ENCODE assay signal across 12 mouse cellular contexts in the genomic region with DNA sequence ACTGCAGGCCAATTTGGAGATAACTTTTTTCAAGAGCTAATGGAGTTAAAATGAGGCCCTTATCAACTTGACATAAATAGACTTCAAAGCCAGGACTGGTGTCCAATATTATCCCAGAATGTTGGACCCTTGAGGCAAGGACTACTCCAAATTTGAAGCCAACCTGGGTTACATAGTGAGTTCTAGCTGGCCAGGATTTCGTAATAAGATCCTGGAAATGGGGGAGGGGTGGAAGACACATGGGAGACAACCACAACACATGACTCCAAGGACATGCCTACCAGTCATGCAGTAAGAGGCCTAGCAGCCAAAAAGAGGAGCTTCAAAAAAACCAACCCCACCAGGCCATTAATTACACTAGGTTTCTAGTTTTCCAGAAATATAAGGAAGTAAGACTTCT. TPM values are rescaled to one million over a fixed set of nuclear protein-coding genes. Genes with fewer than 3 reads are reported as not detected.
DNase-seq lines count a peak whose midpoint lies in the region; ATAC-seq and TF ChIP-seq lines count a peak whose summit lies in the region.
"Had no signal": no experiment of that assay in that cellular context is flagged by ENCODE, and none has a peak within 500 bp of the region (broad histone marks: within the 10 kb centered on the region; RNA-seq: fewer than 3 reads in every experiment).

No protein-coding gene starts in this region.

- no peak overlapping the region for H3K9ac ChIP-seq in lung, embryonic 14.5 days
- no peak overlapping the region for H3K9ac ChIP-seq in lung, postnatal 0 days (replicated peaks; ENCODE audit: low read depth)
- no peak overlapping the region for H3K9ac ChIP-seq in heart, embryonic 12.5 days
- H3K9ac ChIP-seq: forebrain, embryonic 12.5 days had no signal

- no peak overlapping the region for H3K4me2 ChIP-seq in lung, embryonic 14.5 days
- H3K4me2 ChIP-seq in lung, postnatal 0 days (replicated peaks; ENCODE audit: low read depth, low read length) = no peak overlapping the region
- no peak overlapping the region for H3K4me2 ChIP-seq in heart, embryonic 12.5 days
- no peak overlapping the region for H3K4me2 ChIP-seq in myocyte (ENCODE audit: low read depth)
- H3K4me2 ChIP-seq: forebrain, embryonic 12.5 days had no signal

- no peaks in the 10 kb centered on the region for H3K27me3 ChIP-seq in lung, embryonic 14.5 days (ENCODE audit: insufficient read depth, low read length)
- no peaks in the 10 kb centered on the region for H3K27me3 ChIP-seq in lung, postnatal 0 days (replicated peaks; ENCODE audit: insufficient read depth, low read length)
- H3K27me3 ChIP-seq in heart, embryonic 12.5 days (replicated peaks) = no peaks in the 10 kb centered on the region
- H3K27me3 ChIP-seq in myocyte (ENCODE audit: control insufficient read depth, insufficient read depth, insufficient read length) = no peaks in the 10 kb centered on the region
- H3K27me3 ChIP-seq: forebrain, embryonic 12.5 days; megakaryocyte, embryonic 14.5 days had no signal

- no peak overlapping the region for H3K4me3 ChIP-seq in lung, embryonic 14.5 days (ENCODE audit: low read depth, low read length)
- H3K4me3 ChIP-seq in lung, postnatal 0 days (ENCODE audit: low read depth, low read length) = no peak overlapping the region
- H3K4me3 ChIP-seq in heart, embryonic 12.5 days = no peak overlapping the region
- no peak overlapping the region for H3K4me3 ChIP-seq in myocyte
- H3K4me3 ChIP-seq: forebrain, embryonic 12.5 days; megakaryocyte, embryonic 14.5 days had no signal

- 60% methylated on average over 1 of the region's 1 CpGs for WGBS in lung, embryonic 14.5 days
- 61% methylated on average over 1 of the region's 1 CpGs for WGBS in lung, postnatal 0 days
- 35% methylated on average over 1 of the region's 1 CpGs for WGBS in heart, embryonic 12.5 days

- H3K9me3 ChIP-seq in lung, embryonic 14.5 days (ENCODE audit: low read depth, low read length) = no peaks in the 10 kb centered on the region
- no peaks in the 10 kb centered on the region for H3K9me3 ChIP-seq in lung, postnatal 0 days (ENCODE audit: low read length)
- no peaks in the 10 kb centered on the region for H3K9me3 ChIP-seq in heart, embryonic 12.5 days (replicated peaks)
- H3K9me3 ChIP-seq: forebrain, embryonic 12.5 days; megakaryocyte, embryonic 14.5 days had no signal

- TF ChIP-seq CTCF in lung, embryonic 14.5 days (IDR thresholded peaks at IDR 0.05; ENCODE audit: low read depth) = no peak
- no peak for TF ChIP-seq CTCF in lung, postnatal 0 days (IDR thresholded peaks at IDR 0.05)

- no peak overlapping the region for H3K27ac ChIP-seq in lung, embryonic 14.5 days (ENCODE audit: low read depth)
- no peak overlapping the region for H3K27ac ChIP-seq in lung, postnatal 0 days (ENCODE audit: low read length)
- 0 out of 2 replicates have a peak overlapping the region, but pooled peaks have one; percentile 38 for H3K27ac ChIP-seq in heart, embryonic 12.5 days (ENCODE audit: poor library complexity, severe bottlenecking)
- H3K27ac ChIP-seq: forebrain, embryonic 12.5 days; hindbrain, postnatal 0 days had no signal

- H3ac ChIP-seq in myocyte (ENCODE audit: control insufficient read depth, insufficient read length) = no peak overlapping the region

- no peak for ATAC-seq in lung, embryonic 14.5 days (ENCODE audit: insufficient read depth)
- no peak for ATAC-seq in lung, postnatal 0 days
- ATAC-seq in heart, embryonic 12.5 days (ENCODE audit: insufficient number of reproducible peaks, low FRiP score) = no peak
- ATAC-seq: hindbrain, postnatal 0 days had no signal

- no peak for TF ChIP-seq POLR2A in myocyte (IDR thresholded peaks at IDR 0.05; ENCODE audit: insufficient read length, low read depth)

- no peak for TF ChIP-seq EP300 in lung, postnatal 0 days (IDR thresholded peaks at IDR 0.05)

- H3K4me1 ChIP-seq in lung, embryonic 14.5 days (ENCODE audit: insufficient read depth) = no peaks in the 10 kb centered on the region
- no peaks in the 10 kb centered on the region for H3K4me1 ChIP-seq in lung, postnatal 0 days (ENCODE audit: insufficient read depth, low read depth, low read length)
- peaks cover 6% of the 10 kb centered on the region; the same call in 1 of the 2 replicates for H3K4me1 ChIP-seq in heart, embryonic 12.5 days (replicated peaks)
- H3K4me1 ChIP-seq: forebrain, embryonic 12.5 days had no signal

- H3K79me2 ChIP-seq in myocyte (ENCODE audit: control insufficient read depth, insufficient read depth) = peaks cover 46% of the 10 kb centered on the region

- DNase-seq in lung, embryonic 14.5 days = peak; percentile 11
- DNase-seq in lung, postnatal 0 days (ENCODE audit: low spot score) = no peak
- DNase-seq in embryo, embryonic 10.5 days (ENCODE audit: low spot score) = peak; percentile 27
- DNase-seq in neural tube, embryonic 10.5 days (ENCODE audit: extremely low spot score, low spot score) = no peak
- DNase-seq in kidney, postnatal 36 days = no peak
- DNase-seq in left cerebral cortex, adult 11 months (ENCODE audit: low spot score) = no peak
- DNase-seq: cerebellum, adult 8-10 months had no signal

- H3K36me3 ChIP-seq in lung, embryonic 14.5 days (ENCODE audit: insufficient read depth) = 0 out of 2 replicates have a peak, but pooled peaks cover 11% of the 10 kb centered on the region
- no peaks in the 10 kb centered on the region for H3K36me3 ChIP-seq in lung, postnatal 0 days (ENCODE audit: insufficient read depth, low read length)
- H3K36me3 ChIP-seq in heart, embryonic 12.5 days = peaks cover 6% of the 10 kb centered on the region
- H3K36me3 ChIP-seq in myocyte (ENCODE audit: control insufficient read depth, insufficient read depth) = peaks cover 22% of the 10 kb centered on the region

TF ChIP-seq in myocyte, 11 proteins besides CTCF, POLR2A, EP300 and RAD21:
- TF ChIP-seq CEBPB (IDR thresholded peaks at IDR 0.05; ENCODE audit: insufficient read depth, poor library complexity, severe bottlenecking) (peak; percentile 80; the same call in 1 of the 2 replicates), USF1 (IDR thresholded peaks at IDR 0.05; ENCODE audit: low read depth) (peak; percentile 55), POLR2AphosphoS2 (IDR thresholded peaks at IDR 0.05; ENCODE audit: insufficient read length, low read depth) (no peak), MYOG (IDR thresholded peaks at IDR 0.05; ENCODE audit: control insufficient read depth in 1 of 3, insufficient read depth in 1 of 3, insufficient read length in 2 of 3, low read depth in 2 of 3) (no peak), MAX (IDR thresholded peaks at IDR 0.05; ENCODE audit: low read depth) (no peak), REST (IDR thresholded peaks at IDR 0.05; ENCODE audit: insufficient read depth, insufficient read length) (no peak)

RNA-seq across cellular contexts. Expression of gene Memo1, which starts 50.0 kb away (rescaled TPM):
- 98.1 and 99.2 TPM in 2 replicates for polyA plus RNA-seq in lung, embryonic 14.5 days (2014; fragmentation: Nextera tagmentation; extraction: Ambion mirVana)
- 54.2 and 56.3 TPM in 2 replicates for polyA plus RNA-seq in lung, postnatal 0 days (2015; fragmentation: Nextera tagmentation; extraction: Ambion mirVana)
- polyA plus RNA-seq in heart, embryonic 12.5 days (2016; fragmentation: Nextera tagmentation; extraction: Ambion mirVana) = 66.1 and 66.9 TPM in 2 replicates
- 71.2 TPM for polyA plus RNA-seq in myocyte (2012; fragmentation: generic; extraction: Trizol)

Comparison
In these comparisons a context has a peak if more than half of its experiments do, and no peak if none do; other contexts are left out.
1. DNase-seq: peak in lung, embryonic 14.5 days (single experiment) and embryo, embryonic 10.5 days (single experiment); none in lung, postnatal 0 days (single experiment), neural tube, embryonic 10.5 days (single experiment), kidney, postnatal 36 days (0 of 2) and left cerebral cortex, adult 11 months (single experiment).